Mouse (Mus musculus) kidney, embryonic 15.5 days (tissue): ENCODE measurements at regions not wholly inside any gene's neighbourhood (a gene's known extent, or its start where the extent isn't known, plus 50 kb on each side); places are given as distances from the start of the nearest gene placed in this dataset.

Experiments
- ATAC-seq: fragments of 200-750 bp; cut with Nextera tagmentation; replicated peaks from 2 replicates; pipeline ENCODE4 v1.8.0; 2017; ENCODE audit warnings: moderate TSS enrichment; ENCODE audit not compliant: low FRiP score
- H3K27ac ChIP-seq: fragments of 300-500 bp; sonication (generic); 2 replicates; pipeline ENCODE4 v1.5.1; 2015; ENCODE audit warnings: mild to moderate bottlenecking, inconsistent platforms
- H3K27me3 ChIP-seq: fragments of 300-500 bp; sonication (generic); 2 replicates; pipeline ENCODE4 v1.6.1; 2015; ENCODE audit warnings: inconsistent platforms
- H3K36me3 ChIP-seq: fragments of 300-500 bp; sonication (generic); 2 replicates; pipeline ENCODE4 v1.6.1; 2015; ENCODE audit warnings: inconsistent platforms
- H3K4me1 ChIP-seq: fragments of 300-500 bp; sonication (generic); 2 replicates; pipeline ENCODE4 v1.6.1; 2015; ENCODE audit warnings: inconsistent platforms
- H3K4me2 ChIP-seq: fragments of 300-500 bp; sonication (generic); 2 replicates; pipeline ENCODE4 v1.6.1; 2015; ENCODE audit warnings: moderate library complexity, mild to moderate bottlenecking, inconsistent platforms
- H3K4me3 ChIP-seq: fragments of 300-500 bp; sonication (generic); replicated peaks from 2 replicates; pipeline ENCODE4 v1.5.1; 2015; ENCODE audit warnings: mild to moderate bottlenecking, inconsistent platforms
- H3K9ac ChIP-seq: fragments of 300-500 bp; sonication (generic); 2 replicates; pipeline ENCODE4 v1.6.1; 2015; ENCODE audit warnings: mild to moderate bottlenecking, inconsistent platforms
- H3K9me3 ChIP-seq: fragments of 300-500 bp; sonication (generic); replicated peaks from 2 replicates; pipeline ENCODE4 v1.6.1; 2016; ENCODE audit warnings: inconsistent platforms
- WGBS: fragments of 180-500 bp; shearing (Covaris S2); methylation state at CpG from one replicate; pipeline ENCODE4 v1.1.7; 2015; ENCODE audit warnings: mixed read lengths; 5-methylcytosine and 5-hydroxymethylcytosine counted together

GRCm38 (mm10) chr3:140952111-140952800, 259.9 kb downstream of the Pdha2 start:
- no peak overlapping the region for H3K4me3 ChIP-seq
- H3K9me3 ChIP-seq = no peaks in the 10 kb centered on the region
- no peak for ATAC-seq
- H3K27ac ChIP-seq = no peak overlapping the region
- H3K4me1 ChIP-seq = no peaks in the 10 kb centered on the region
- H3K27me3 ChIP-seq = no peaks in the 10 kb centered on the region
- no peak overlapping the region for H3K9ac ChIP-seq
- WGBS = 85% methylated on average over 3 of the region's 3 CpGs
- H3K4me2 ChIP-seq = no peak overlapping the region
- no peaks in the 10 kb centered on the region for H3K36me3 ChIP-seq

- H3K4me1 ChIP-seq = no peaks in the 10 kb centered on the region
- no peak overlapping the region for H3K9ac ChIP-seq
- 73% methylated on average over 2 of the region's 2 CpGs for WGBS
- H3K27ac ChIP-seq = no peak overlapping the region
- H3K9me3 ChIP-seq = no peaks in the 10 kb centered on the region
- H3K4me2 ChIP-seq = no peak overlapping the region
- no peak overlapping the region for H3K4me3 ChIP-seq
- no peaks in the 10 kb centered on the region for H3K27me3 ChIP-seq
- ATAC-seq = no peak
- no peaks in the 10 kb centered on the region for H3K36me3 ChIP-seq
Measured at GRCm38 (mm10) chr3:140951024-140951423, 261.1 kb downstream of the Pdha2 start.

- Histone ChIP-seq H3K27ac (no peak overlapping the region), H3K4me2 (no peak overlapping the region), H3K27me3 (no peaks in the 10 kb centered on the region), H3K4me1 (no peaks in the 10 kb centered on the region), H3K9ac (no peak overlapping the region), H3K36me3 (no peaks in the 10 kb centered on the region), H3K9me3 (no peaks in the 10 kb centered on the region), H3K4me3 (no peak overlapping the region)
- 53% methylated on average over 4 of the region's 4 CpGs for WGBS
- no peak for ATAC-seq
Measured at GRCm38 (mm10) chr3:140949880-140950662, 262.1 kb downstream of the Pdha2 start.

- no peaks in the 10 kb centered on the region for H3K4me1 ChIP-seq
- no peak overlapping the region for H3K4me2 ChIP-seq
- H3K27me3 ChIP-seq = no peaks in the 10 kb centered on the region
- H3K36me3 ChIP-seq = no peaks in the 10 kb centered on the region
- 93% methylated on average over 1 of the region's 1 CpGs for WGBS
- no peak for ATAC-seq
- no peak overlapping the region for H3K27ac ChIP-seq
- no peak overlapping the region for H3K9ac ChIP-seq
- no peak overlapping the region for H3K4me3 ChIP-seq
- no peaks in the 10 kb centered on the region for H3K9me3 ChIP-seq
Measured at GRCm38 (mm10) chr3:140942450-140942849, 269.7 kb downstream of the Pdha2 start.

- no peak for ATAC-seq
- Histone ChIP-seq H3K27me3 (no peaks in the 10 kb centered on the region), H3K4me3 (no peak overlapping the region), H3K36me3 (no peaks in the 10 kb centered on the region), H3K4me1 (no peaks in the 10 kb centered on the region), H3K4me2 (no peak overlapping the region), H3K9me3 (no peaks in the 10 kb centered on the region), H3K9ac (no peak overlapping the region), H3K27ac (no peak overlapping the region)
- WGBS = 83% methylated on average over 7 of the region's 7 CpGs
Measured at GRCm38 (mm10) chr3:140941898-140942297, 270.3 kb downstream of the Pdha2 start.

GRCm38 (mm10) chr3:140941316-140941715, 270.8 kb downstream of the Pdha2 start:
- H3K9me3 ChIP-seq = no peaks in the 10 kb centered on the region
- H3K4me2 ChIP-seq = no peak overlapping the region
- H3K27ac ChIP-seq = no peak overlapping the region
- H3K9ac ChIP-seq = no peak overlapping the region
- 91% methylated on average over 6 of the region's 6 CpGs for WGBS
- H3K4me3 ChIP-seq = no peak overlapping the region
- no peaks in the 10 kb centered on the region for H3K36me3 ChIP-seq
- ATAC-seq = no peak
- H3K4me1 ChIP-seq = no peaks in the 10 kb centered on the region
- H3K27me3 ChIP-seq = no peaks in the 10 kb centered on the region

GRCm38 (mm10) chr3:140933156-140933555, 279.0 kb downstream of the Pdha2 start:
- H3K27me3 ChIP-seq = no peaks in the 10 kb centered on the region
- WGBS = 41% methylated on average over 1 of the region's 1 CpGs
- no peaks in the 10 kb centered on the region for H3K9me3 ChIP-seq
- H3K9ac ChIP-seq = no peak overlapping the region
- no peak overlapping the region for H3K4me2 ChIP-seq
- no peak overlapping the region for H3K27ac ChIP-seq
- no peaks in the 10 kb centered on the region for H3K4me1 ChIP-seq
- H3K36me3 ChIP-seq = no peaks in the 10 kb centered on the region
- H3K4me3 ChIP-seq = no peak overlapping the region
- ATAC-seq = no peak

GRCm38 (mm10) chr3:140926689-140927088, 285.5 kb downstream of the Pdha2 start:
- WGBS = 88% methylated on average over 5 of the region's 5 CpGs
- H3K4me1 ChIP-seq = no peaks in the 10 kb centered on the region
- no peaks in the 10 kb centered on the region for H3K36me3 ChIP-seq
- no peak overlapping the region for H3K9ac ChIP-seq
- no peak for ATAC-seq
- H3K4me3 ChIP-seq = no peak overlapping the region
- H3K27ac ChIP-seq = no peak overlapping the region
- H3K27me3 ChIP-seq = no peaks in the 10 kb centered on the region
- H3K9me3 ChIP-seq = no peaks in the 10 kb centered on the region
- no peak overlapping the region for H3K4me2 ChIP-seq

- Histone ChIP-seq H3K4me2 (no peak overlapping the region), H3K27me3 (no peaks in the 10 kb centered on the region), H3K9me3 (no peaks in the 10 kb centered on the region), H3K4me1 (no peaks in the 10 kb centered on the region), H3K4me3 (no peak overlapping the region), H3K9ac (no peak overlapping the region), H3K27ac (no peak overlapping the region), H3K36me3 (no peaks in the 10 kb centered on the region)
- ATAC-seq = no peak
- WGBS = 88% methylated on average over 4 of the region's 4 CpGs
Measured at GRCm38 (mm10) chr3:140876201-140876895, 335.8 kb downstream of the Pdha2 start.

- Histone ChIP-seq H3K9me3 (no peaks in the 10 kb centered on the region), H3K27ac (no peak overlapping the region), H3K27me3 (no peaks in the 10 kb centered on the region), H3K9ac (no peak overlapping the region), H3K36me3 (no peaks in the 10 kb centered on the region), H3K4me1 (no peaks in the 10 kb centered on the region), H3K4me3 (no peak overlapping the region), H3K4me2 (no peak overlapping the region)
- ATAC-seq = no peak
- 71% methylated on average over 4 of the region's 4 CpGs for WGBS
Measured at GRCm38 (mm10) chr3:140875500-140876200, 336.5 kb downstream of the Pdha2 start.

GRCm38 (mm10) chr3:140874070-140874895, 337.9 kb downstream of the Pdha2 start:
- no peak for ATAC-seq
- H3K9ac ChIP-seq = no peak overlapping the region
- H3K27me3 ChIP-seq = no peaks in the 10 kb centered on the region
- H3K4me2 ChIP-seq = no peak overlapping the region
- H3K4me3 ChIP-seq = no peak overlapping the region
- no peaks in the 10 kb centered on the region for H3K4me1 ChIP-seq
- WGBS = 82% methylated on average over 9 of the region's 9 CpGs
- H3K9me3 ChIP-seq = no peaks in the 10 kb centered on the region
- H3K27ac ChIP-seq = no peak overlapping the region
- no peaks in the 10 kb centered on the region for H3K36me3 ChIP-seq
